In the genomic region with DNA sequence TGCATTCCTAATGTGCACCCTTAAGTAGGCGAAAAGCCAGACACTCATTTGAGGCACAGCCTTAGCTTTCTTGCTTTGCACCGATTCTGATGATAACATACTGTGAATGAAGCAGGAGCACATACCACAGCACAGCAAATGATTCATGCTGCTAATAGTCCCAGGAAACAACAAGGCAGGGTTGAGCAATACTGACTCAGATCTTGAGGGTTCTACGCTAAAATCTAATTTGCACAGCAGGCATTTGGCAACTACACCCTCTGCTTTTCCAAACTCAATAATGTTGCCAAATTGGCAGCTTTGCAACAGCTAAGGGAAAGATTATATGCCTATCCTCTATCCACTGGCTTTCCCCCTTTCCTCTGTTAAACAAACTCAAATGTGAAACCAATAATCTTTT, we compare ENCODE assay signal across 11 mouse cellular contexts.
A peak's percentile ranks its signal among the peaks of the same experiment; 100 is the strongest.
DNase-seq lines count a peak whose midpoint lies in the region; ATAC-seq and TF ChIP-seq lines count a peak whose summit lies in the region.
"Had no signal": no experiment of that assay in that cellular context is flagged by ENCODE, and none has a peak within 500 bp of the region (broad histone marks: within the 10 kb centered on the region; RNA-seq: fewer than 3 reads in every experiment).

No protein-coding gene starts in this region.

- TF ChIP-seq EP300 in lung, postnatal 0 days (IDR thresholded peaks at IDR 0.05), result no peak

- peak; percentile 78 for ATAC-seq in embryonic facial prominence, embryonic 15.5 days (ENCODE audit: insufficient number of reproducible peaks, low FRiP score, low TSS enrichment, low read depth)
- no peak for ATAC-seq in lung, postnatal 0 days

- H3K36me3 ChIP-seq in embryonic facial prominence, embryonic 15.5 days, result no peaks in the 10 kb centered on the region
- no peaks in the 10 kb centered on the region for H3K36me3 ChIP-seq in lung, postnatal 0 days (ENCODE audit: insufficient read depth, low read length)
- H3K36me3 ChIP-seq: kidney, embryonic 15.5 days had no signal

- 0 out of 2 replicates have a peak overlapping the region, but pooled peaks have one; percentile 5 for H3K27ac ChIP-seq in embryonic facial prominence, embryonic 15.5 days (replicated peaks)
- H3K27ac ChIP-seq in lung, postnatal 0 days (ENCODE audit: low read length), result no peak overlapping the region
- H3K27ac ChIP-seq: kidney, embryonic 15.5 days; macrophage had no signal

- no peaks in the 10 kb centered on the region for H3K9me3 ChIP-seq in embryonic facial prominence, embryonic 15.5 days (replicated peaks)
- no peaks in the 10 kb centered on the region for H3K9me3 ChIP-seq in lung, postnatal 0 days (ENCODE audit: low read length)
- H3K9me3 ChIP-seq: kidney, embryonic 15.5 days had no signal

- no peak overlapping the region for H3K4me3 ChIP-seq in embryonic facial prominence, embryonic 15.5 days (replicated peaks)
- H3K4me3 ChIP-seq in lung, postnatal 0 days (ENCODE audit: low read depth, low read length), result no peak overlapping the region
- H3K4me3 ChIP-seq: kidney, embryonic 15.5 days had no signal

- H3K4me2 ChIP-seq in embryonic facial prominence, embryonic 15.5 days (replicated peaks), result no peak overlapping the region
- H3K4me2 ChIP-seq in lung, postnatal 0 days (replicated peaks; ENCODE audit: low read depth, low read length), result no peak overlapping the region
- H3K4me2 ChIP-seq: kidney, embryonic 15.5 days had no signal

- peak; percentile 51 to 64 for DNase-seq in cerebellum, postnatal 14 days
- no peak for DNase-seq in cerebellum, adult 11 months
- DNase-seq in lung, adult 18-20 months, result peak; percentile 2 to 25
- no peak for DNase-seq in lung, postnatal 4 days
- peak; percentile 30 for DNase-seq in lung, postnatal 0 days (ENCODE audit: low spot score)
- no peak for DNase-seq in spleen, adult 12 weeks (ENCODE audit: low spot score)
- no peak for DNase-seq in kidney, postnatal 14 days
- DNase-seq: thymus, adult 18-20 months had no signal

- no peak overlapping the region for H3K9ac ChIP-seq in embryonic facial prominence, embryonic 15.5 days
- H3K9ac ChIP-seq in lung, postnatal 0 days (replicated peaks; ENCODE audit: low read depth), result no peak overlapping the region
- H3K9ac ChIP-seq: kidney, embryonic 15.5 days had no signal

- no peak for TF ChIP-seq CTCF in lung, postnatal 0 days (IDR thresholded peaks at IDR 0.05)

- H3K4me1 ChIP-seq in embryonic facial prominence, embryonic 15.5 days, result no peaks in the 10 kb centered on the region
- H3K4me1 ChIP-seq in lung, postnatal 0 days (ENCODE audit: insufficient read depth, low read depth, low read length), result no peaks in the 10 kb centered on the region
- H3K4me1 ChIP-seq: kidney, embryonic 15.5 days had no signal

- no peaks in the 10 kb centered on the region for H3K27me3 ChIP-seq in embryonic facial prominence, embryonic 15.5 days
- H3K27me3 ChIP-seq in lung, postnatal 0 days (replicated peaks; ENCODE audit: insufficient read depth, low read length), result no peaks in the 10 kb centered on the region
- H3K27me3 ChIP-seq: kidney, embryonic 15.5 days had no signal

- WGBS in embryonic facial prominence, embryonic 15.5 days, result 39% methylated on average over 3 of the region's 3 CpGs
- 58% methylated on average over 3 of the region's 3 CpGs for WGBS in lung, postnatal 0 days

Comparison
In these comparisons a context has a peak if more than half of its experiments do, and no peak if none do; other contexts are left out.
1. DNase-seq: peak in cerebellum, postnatal 14 days (2 of 2), lung, adult 18-20 months (2 of 2) and lung, postnatal 0 days (single experiment); none in cerebellum, adult 11 months (single experiment), lung, postnatal 4 days (0 of 2), spleen, adult 12 weeks (single experiment) and kidney, postnatal 14 days (single experiment).